Mouse (Mus musculus): ENCODE measurements around the gene Pld5.

The Pld5 gene

DNA sequence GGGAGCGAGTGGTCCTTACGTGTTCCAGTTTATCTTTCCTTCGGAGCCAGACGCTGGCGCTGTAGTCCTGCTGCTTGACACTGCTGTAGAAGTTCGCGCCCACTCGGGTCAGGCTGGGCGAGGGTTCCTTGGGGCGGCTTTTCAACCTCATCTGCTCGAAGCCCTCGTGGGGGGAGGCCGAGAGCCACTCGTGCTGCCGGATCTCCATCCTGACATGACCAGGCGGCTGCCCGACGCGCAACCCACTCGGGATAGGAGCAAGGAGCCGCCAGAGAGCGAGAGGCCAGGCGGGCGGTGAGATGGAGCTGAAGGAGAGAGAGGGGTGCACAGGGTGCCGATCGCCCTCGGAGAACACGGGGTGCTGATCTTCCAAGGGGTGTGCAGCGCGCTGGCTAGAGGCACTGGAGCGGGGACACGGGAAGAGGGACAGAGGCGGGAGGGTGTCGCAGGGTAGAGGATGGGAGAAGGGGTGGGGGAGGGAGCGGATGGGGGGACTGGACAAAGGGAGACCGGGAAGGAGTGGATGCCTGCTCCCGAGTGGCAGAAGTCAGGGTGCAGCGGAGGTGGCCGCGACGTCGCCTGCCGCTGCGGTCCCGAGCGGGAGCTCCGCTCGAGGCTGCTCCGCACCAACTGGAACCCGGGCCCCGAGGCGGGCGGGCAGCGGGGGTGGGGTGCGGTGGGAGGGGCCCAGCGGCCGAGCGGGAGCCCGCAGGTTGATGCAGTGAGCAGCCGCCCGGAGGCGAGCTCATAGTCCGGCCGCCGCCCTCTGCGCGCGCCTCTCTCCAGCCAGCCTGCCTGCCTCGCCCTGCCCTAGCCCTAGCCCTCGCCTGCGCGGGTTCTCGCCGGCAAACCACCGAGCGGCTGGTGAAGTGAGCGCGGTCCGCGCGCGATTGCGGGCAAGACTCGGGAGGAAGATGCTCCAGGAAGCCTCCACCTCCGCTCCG is at the start of gene Pld5:
Pld5 (minus strand) TSS at position 646 of the 944 bp plus-strand sequence.
- DNase-seq (ENCODE audit: low read depth, low spot score), result no peak

DNA sequence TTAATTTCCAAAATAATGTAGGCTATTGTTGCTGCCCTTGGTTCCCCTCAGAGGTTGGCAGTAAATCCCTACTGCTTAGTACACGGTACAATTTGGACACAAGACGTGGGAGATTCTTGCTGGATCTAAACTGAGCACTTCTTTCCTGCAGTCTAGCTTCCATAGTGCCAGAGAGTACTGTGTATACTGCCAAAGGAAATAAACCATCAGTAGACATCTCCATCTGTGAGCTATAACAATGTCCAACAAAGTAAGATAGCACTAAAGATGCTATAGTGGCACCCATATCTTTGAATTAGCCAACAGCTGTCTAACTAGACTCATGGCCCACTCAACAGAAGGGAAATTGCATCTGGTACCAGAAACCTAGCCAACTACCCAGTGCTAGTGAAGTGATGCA is 40.0 kb upstream of the Pld5 start:
- DNase-seq (ENCODE audit: low read depth, low spot score), result no peak

DNA sequence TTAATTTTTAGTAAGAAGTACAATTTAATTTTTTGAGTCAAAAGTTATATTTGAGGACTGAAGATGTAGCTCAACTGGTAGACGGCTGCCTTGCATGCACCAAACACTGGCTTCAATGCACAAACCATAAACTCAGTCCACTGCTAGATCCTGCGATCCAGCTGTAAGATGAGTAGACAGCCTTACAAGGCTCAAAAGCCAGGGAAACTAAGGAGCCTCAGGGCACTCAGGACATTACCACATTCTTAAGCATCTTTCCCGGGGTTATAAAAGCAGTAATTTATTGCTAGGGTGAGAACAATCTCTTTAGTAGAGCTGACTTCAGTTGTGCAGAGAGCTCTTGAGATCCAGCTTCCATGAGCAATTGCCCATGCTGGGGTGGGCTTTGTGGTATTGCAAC is 35.1 kb upstream of the Pld5 start:
- no peak for DNase-seq (ENCODE audit: low read depth, low spot score)

DNA sequence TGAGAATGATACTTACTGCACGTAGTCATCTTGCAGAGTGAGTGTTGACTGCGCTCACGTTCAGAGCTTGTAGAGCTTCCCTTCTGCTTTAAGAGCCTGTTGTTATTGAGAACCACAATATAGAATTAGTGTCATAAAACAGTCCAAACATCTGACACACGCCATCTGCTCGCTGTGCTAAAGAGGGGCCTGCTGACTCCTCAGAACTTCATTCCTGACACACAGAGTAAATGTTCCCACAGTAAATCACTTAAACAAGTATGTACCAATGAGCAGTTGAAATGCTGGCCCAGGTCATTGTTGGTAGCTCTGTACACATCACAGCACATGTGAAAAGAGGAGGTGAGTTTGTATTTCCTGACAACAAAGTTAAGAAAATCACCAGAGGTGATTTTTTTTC is 14.3 kb upstream of the Pld5 start:
- DNase-seq (ENCODE audit: low read depth, low spot score), result no peak

DNA sequence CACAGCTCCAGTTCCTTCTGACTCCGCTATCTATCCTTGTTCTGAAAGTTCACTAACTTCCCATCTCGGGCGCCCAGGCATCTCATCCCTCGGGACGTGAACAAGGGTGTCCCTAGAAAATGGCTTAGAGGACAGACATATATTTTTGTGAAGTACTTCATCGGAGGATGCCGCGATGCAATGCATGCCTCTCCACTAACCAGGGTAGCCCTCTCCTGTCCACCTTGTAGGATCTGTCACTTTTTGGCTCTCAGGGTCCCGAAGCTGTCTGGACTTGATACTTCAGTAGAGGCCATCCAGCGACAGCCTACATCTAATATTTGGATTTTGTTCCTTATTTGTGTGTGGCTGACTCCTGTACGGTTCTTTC is 484 bp upstream of the Pld5 start:
- DNase-seq (ENCODE audit: low read depth, low spot score), result no peak

DNA sequence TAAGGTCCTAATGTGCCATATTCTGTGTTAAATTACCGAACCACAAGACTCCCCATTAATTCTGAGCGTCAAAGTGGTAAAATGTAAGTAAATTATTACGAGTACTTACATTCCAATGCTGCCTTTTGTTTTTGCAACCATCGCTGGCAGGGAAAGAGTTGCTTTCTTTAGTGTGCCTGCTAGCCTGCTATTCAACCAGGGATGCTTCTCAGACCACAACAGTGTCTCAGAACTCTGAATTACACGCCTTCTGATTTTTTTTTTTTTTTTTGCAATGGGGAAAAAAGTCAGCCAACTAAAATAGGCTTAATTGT is 26.4 kb downstream of the Pld5 start:
- no peak for DNase-seq (ENCODE audit: low read depth, low spot score)

DNA sequence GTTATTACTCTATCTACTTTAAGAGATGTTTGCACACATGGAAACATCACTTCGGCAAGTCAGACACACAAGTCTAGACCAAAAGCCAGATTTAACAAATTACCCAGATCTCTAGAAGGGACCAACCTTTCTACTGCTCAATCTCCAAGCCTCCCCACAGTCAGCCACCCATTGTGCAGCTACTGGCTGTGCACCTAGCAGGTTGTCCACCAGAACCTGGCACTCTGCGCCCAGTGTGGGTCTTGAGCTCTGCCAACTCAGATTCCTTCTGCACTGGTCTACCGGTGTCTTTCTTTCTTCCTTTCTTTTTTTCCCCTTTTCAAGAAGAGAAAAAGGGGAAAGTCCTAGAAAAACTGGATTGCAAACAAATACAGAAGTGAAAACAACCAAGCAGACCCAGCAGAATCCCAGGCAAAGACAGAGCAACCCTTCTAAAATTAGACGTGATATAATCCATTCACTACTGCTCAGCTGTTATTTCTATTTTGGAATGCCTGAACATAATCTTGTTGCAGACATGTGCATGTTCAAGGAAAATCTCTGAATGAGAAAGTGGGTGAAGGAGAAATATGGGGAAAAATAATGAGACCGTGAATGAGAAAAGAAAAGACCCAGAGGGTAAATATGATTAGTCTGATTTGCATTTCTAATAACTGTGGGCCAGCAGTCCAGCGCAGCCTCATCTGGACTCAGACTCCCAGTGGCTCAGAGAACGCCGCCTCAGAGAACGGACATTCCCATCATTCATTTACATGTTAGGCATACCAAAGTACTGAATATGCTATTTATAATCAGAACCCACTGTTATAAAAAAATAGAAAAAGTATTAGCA is 27.0 kb downstream of the Pld5 start:
- DNase-seq (ENCODE audit: low read depth, low spot score), result no peak

DNA sequence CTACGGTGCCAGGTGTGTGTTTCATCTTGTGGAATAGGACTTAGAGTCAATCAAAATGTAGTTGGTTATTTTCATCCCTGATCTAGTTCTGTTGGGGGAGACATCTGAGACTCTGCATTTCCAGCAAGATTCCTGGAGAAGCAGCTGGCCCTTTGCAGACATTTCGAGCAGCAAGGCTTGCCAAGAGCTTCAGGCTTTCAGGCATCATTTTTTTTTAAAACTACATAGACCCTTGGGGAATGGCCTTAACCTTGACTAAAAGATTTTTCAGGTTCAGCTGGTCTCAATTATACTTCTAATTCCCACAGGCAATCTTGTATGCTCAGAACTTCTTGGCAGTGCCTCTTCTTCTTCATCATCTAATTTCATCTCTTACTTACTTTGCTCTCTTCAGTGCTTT is 35.9 kb downstream of the Pld5 start:
- no peak for DNase-seq (ENCODE audit: low read depth, low spot score)

DNA sequence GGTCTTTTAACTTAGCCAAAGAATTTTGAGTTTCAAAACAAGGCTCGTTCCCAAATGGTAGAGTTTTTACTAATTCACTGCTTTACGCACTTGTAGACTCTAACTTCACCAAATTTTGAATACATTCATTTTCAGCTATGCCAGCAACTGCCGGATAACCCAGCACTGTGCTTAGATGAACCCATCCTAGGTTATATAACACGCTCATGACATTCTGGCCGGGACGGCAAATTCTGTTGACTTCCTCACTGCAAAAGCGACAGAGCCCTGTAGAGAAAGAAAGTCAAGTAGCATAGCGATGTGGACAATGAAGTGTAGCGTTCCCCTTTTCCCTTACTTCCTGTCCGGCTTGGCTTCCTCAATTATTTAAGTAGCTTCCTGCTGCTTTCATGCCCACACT is 51.3 kb downstream of the Pld5 start:
- no peak for DNase-seq (ENCODE audit: low read depth, low spot score)

DNA sequence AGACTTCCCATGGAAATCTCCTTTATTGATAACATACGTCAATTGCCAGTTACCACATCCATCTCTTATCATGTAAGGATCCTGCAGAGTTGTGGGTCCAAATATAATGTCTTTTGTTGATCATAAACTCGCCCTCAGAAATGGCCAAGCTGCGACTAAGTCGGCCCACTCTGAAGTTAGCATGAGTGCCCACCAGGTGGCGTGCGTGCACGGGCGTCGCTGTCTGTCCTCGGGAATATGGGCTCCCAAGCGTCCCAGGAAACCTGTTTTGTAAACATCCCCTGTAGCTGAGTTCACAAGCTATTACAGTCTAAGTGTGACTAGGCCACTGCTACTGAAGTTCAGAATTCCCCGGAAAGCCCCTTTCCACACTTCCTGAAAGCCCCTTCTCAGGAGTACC is 51.9 kb downstream of the Pld5 start:
- peak; percentile 16 for DNase-seq (ENCODE audit: low read depth, low spot score)

DNA sequence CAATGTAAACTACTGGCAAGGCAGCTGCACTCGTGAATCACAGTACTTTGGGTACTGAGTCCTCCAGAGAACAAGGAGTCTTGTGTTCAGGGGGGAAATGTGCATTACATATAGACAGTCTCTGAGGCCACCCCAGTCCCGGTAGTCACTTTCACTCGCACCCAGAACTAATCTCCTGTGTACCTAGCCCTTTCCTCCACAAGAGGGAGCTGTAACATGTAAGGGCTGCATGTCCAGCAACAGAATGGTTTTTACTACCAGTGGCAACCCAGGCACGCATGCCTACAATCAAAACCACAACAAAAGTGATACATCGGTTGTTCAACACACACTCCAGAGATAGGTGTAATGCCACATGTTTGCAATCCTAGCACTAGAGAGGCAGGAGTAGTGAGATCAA is 56.9 kb downstream of the Pld5 start:
- DNase-seq (ENCODE audit: low read depth, low spot score), result no peak

DNA sequence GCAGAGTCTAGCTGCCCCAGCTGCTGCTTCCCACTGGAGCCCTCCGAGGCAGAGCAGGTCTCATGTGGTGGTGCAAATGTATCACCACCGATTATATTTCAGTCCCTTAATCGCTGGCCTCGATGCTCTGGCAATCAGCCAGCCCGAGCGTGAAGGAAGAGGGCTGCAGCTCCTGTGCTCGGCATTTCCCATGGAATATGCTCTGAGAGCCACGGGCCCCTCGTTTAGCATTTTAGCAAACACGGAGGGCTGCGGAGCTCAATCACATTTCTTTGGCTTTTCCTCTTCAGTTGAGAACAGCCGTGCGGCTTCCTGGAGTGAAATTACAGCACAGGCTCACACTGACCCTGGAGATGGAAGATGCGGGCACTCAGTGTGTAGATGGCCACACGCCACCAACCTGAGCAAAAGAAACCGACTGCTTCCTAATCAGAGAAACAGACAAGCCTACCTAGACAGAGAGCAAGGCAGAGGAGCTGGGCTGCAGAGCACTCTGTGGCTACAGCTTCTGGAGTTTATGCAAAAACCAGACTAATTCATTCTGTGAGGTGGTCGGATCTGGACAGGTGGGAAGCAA is 61.4 kb downstream of the Pld5 start:
- no peak for DNase-seq (ENCODE audit: low read depth, low spot score)

DNA sequence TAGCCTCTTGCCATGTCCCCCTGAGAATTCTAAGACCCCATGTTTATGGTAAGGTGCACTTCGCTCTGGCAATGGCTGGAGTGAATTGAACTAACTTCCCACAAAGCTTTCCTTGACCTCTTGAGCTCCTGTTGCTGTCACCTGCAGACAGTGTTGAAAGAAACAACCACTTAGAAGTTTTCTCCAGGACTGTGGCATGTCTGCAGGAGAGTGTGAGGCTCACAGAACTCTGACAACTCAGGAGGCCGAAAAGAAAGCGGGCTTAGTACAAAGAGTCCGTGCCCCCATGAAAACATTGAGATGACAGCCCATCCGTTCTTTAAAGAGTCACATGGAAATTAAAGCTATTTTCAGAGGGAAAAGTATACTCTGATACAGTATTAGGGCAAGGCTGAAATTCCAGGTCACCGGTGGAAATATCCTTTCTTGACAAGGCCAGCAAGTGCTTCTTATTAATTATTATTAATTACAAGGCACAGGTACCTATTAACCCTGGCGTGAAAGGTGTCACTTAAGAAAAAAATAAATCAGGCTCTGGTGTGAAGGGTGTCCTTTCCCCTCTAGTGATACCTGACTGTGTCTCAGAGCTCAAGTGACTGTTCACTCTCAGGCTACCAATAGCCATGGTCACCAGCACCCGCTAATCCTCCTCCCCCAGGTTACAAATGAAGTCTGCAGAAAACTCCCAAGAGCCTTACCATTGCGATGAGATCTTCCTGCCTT is 62.0 kb downstream of the Pld5 start:
- no peak for DNase-seq (ENCODE audit: low read depth, low spot score)

DNA sequence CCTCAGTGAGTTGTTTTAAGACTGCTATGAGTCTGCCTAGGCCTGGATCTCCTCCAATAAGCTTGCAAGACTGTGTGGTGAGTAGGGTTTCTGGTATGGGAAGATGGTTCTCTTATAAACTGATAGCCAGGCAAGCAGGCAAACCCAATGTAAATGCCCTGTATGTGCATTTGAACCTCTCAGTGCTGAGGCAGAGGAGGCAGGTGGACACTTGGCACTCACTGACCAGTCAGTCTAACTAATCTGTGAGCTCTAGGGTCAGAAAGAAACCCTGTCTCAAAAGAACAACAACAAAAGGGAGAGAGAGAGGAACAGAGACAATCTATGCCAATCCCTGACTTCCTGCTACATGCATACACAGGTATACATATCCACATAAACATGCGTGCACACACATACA is 64.3 kb downstream of the Pld5 start:
- DNase-seq (ENCODE audit: low read depth, low spot score), result no peak

DNA sequence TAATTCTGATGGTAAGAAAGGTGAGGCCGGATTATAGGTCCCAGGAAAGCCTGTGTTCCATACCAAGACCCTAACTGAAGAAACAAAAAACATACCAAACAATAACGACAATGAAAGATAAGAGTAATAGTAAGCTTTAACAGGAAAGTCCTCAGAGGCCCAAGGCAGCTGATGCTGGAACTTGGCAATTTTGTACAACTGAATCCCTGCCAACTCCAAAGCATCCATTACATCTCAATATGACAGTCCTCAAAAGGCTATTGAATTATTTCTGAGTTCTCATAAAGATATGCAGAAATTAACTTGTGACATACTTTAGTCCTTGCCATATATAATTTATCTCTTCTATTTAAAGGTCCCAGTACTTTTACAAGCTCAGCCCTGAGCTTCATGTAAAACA is 67.1 kb downstream of the Pld5 start:
- DNase-seq (ENCODE audit: low read depth, low spot score), result no peak

DNA sequence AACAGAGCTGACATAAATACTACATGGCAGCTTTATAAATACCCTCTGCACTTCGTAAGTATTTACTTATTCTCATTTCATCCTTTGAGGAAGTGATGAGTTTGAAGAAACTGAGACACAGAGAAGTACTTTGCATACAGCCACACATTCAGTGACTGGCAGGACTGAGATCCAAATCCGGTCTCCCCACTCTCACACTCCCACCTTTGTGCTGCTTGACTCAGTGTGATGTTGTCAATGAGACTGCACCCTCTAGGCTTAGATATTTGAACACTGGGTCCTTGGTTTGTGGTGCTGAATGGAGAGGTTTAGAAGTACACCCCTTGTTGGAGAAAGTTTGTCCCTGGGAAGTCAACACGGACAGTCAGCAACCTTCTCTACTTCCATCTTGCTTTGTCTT is 72.8 kb downstream of the Pld5 start:
- no peak for DNase-seq (ENCODE audit: low read depth, low spot score)

DNA sequence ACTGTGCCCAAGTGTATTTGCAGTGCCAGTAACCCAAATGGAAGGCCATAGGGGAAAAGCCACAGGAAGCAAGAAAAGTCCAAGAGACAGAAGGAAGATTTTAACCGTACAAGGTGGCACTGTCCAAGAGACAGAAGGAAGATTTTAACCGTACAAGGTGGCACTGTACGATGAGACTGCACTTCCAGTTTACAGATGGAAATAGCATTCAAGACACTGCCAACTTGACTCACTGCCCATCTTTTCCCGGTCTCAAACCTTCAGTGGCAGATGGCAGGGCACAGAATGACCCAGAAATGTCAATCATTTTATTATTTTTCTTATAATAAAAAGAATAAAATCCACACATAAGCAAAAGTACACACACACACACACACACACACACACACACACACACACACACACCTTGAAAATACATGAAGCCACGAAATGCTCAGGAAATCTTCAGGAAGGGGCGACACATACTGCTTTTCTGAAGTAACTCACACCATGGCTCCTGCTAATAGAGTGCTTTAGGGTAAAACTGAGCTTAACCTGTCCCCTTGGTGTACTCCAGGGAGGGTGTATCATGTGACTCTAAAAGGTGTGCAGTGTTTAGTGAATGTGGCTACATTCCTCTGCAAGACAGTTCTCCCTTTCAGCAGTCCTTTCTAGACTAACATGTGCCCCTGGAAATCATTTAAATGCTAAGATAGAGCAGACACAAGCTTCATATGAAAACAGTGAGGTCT is 77.9 kb downstream of the Pld5 start:
- no peak for DNase-seq (ENCODE audit: low read depth, low spot score)

DNA sequence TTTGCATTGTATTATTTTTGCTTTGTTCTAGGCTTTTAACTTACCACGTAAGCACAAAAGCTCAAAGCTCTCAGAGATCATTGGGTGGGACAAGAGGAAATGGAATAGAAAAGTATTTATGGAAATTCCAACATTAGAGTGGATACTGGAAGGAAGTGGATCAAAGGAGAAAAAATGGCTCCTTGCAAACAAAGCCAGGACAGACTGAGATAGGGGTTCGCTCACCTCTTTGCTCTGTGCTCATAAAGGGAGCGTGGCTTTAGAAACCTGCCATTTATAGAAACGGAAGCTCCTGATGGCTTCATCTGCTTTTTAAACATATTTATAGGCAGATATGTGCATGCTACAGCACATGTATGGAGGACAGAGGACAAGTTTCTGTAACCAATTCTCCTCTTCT is 78.8 kb downstream of the Pld5 start:
- DNase-seq (ENCODE audit: low read depth, low spot score), result no peak

DNA sequence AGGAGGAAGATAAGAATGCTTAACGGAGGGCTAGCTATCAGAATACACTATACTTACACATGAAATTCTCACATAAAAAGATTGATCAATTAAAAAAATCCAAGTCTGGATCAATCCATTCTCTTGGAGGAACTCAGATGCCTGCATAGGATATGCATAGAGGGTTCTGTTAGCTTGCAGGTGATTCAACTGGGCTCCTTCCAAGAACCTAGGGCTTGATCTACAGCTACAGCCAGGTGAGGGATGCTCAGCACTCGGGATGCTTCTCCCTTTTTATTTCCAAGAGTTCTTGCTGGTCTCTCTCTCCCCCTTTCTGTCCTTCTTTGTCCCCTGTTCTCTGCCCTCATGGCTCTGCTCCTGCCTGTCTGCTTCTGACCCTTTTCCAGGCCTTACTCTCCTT is 80.4 kb downstream of the Pld5 start:
- no peak for DNase-seq (ENCODE audit: low read depth, low spot score)

DNA sequence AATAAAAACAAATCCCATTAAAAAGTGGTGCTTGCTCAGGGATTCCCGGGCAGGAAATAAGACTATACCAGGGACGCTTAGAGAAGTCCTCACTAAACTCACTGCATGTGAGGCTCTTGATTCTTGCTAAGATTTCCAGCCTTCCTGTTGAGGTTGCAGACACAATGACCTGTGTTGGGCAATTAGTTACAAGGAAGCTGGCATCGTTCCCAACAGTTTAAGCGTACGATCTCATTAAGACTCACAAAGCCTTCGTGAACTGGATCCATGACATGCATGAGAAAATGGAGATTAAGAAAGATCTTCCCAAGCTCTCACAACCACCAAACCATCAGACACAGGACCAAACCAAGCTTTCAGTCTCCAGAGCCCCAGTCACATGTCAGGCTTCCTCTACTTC is 91.1 kb downstream of the Pld5 start:
- DNase-seq (ENCODE audit: low read depth, low spot score), result no peak

DNA sequence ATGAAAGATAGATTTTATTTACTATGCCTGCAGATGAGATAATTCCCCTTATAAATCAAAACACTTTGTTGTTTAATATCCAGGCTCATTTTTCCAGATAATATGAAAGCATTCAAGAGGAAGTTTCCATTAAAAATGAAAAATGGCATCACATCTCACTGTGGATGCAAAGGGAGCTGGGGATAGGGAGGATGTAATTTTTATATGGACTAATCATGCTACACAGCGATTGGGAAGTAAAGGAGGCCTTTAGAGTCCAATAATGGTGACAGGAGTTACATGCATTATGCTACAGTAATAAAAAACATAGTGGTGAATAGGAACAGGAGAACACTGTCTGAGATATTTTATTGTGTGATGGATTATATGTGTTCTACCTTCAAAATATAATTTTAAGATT is 100.1 kb downstream of the Pld5 start:
- no peak for DNase-seq (ENCODE audit: low read depth, low spot score)

Data from retina, adult 2 months (tissue).